Mouse (Mus musculus) heart, postnatal 25 days (tissue): ENCODE results near the gene Drg2. TPM values are rescaled to one million over a fixed set of nuclear protein-coding genes. Genes with fewer than 3 reads are reported as not detected.

Source experiments
- DNase-seq: peaks from one replicate; pipeline ENCODE4 v3.0.0; 2022; ENCODE audit warnings: low spot score
- intact Hi-C: fragments of 180-260 bp; cut with DNase I; formaldehyde crosslinking; loops from one replicate; pipeline ENCODE4 v1.15.1; 2025
- total RNA-seq, 2 experiments: library from RNA; stranded (reverse); gene quantifications; 2 replicates each; pipeline ENCODE4 v1.2.3; 2021

Gene Drg2
- total RNA-seq, 2 experiments from 2014 or later: 29.3 to 30.9 TPM

- intact Hi-C loops: no loop called here
- DNase-seq: no peak
Observed at GRCm38 (mm10) chr11:60457973-60458372, 3.6 kb downstream of the Drg2 start.

DNA sequence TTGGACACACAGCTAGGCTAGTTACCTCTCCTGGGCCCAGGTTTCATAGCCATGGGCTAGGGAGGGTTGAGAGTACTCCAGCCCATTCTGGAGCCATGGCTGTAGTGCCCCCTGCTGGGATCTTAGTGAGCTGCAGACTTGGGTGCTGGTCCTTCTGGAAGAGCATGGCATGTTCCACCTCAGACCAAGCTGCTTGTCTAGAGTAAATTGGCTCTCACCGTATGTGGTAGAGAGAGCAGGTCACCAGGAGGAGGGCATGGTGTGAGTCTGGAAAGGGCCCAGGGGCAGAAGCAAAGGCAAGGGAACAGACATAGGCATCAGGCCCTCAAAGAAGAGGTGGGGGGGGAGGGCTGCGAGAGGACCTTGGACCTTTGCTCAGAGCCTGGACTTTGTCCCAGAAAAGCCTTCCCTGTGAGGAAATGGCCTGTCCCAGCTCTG, 11.6 kb downstream of the Drg2 start:
- intact Hi-C loops: no loop called here
- no peak for DNase-seq

- intact Hi-C loops: no loop called here
- DNase-seq: no peak
Observed at GRCm38 (mm10) chr11:60469039-60469438, 14.6 kb downstream of the Drg2 start, which contains the start of gene Myo15. Myo15 (plus strand) TSS chr11:60469339.

- intact Hi-C loops: no loop called here
- no peak for DNase-seq
Observed at GRCm38 (mm10) chr11:60470743-60471142, 16.4 kb downstream of the Drg2 start.

DNA sequence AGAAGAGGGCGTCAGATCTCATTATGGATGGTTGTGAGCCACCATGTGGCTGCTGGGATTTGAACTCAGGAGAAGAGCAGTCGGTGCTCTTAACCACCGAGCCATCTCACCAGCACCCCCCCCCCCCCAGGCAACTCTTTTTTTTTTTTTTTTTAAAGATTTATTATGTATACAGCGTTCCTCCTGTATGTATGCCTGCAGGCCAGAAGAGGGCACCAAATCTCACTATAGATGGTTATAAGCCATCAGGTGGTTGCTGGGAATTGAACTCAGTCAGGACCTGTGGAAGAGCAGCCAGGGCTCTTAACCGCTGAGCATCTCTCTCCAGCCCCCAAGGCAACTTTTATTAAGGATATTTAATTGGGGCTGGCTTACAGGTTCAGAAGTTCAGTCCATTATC, 20.1 kb downstream of the Drg2 start:
- DNase-seq: no peak
- intact Hi-C loops: no loop called here

DNA sequence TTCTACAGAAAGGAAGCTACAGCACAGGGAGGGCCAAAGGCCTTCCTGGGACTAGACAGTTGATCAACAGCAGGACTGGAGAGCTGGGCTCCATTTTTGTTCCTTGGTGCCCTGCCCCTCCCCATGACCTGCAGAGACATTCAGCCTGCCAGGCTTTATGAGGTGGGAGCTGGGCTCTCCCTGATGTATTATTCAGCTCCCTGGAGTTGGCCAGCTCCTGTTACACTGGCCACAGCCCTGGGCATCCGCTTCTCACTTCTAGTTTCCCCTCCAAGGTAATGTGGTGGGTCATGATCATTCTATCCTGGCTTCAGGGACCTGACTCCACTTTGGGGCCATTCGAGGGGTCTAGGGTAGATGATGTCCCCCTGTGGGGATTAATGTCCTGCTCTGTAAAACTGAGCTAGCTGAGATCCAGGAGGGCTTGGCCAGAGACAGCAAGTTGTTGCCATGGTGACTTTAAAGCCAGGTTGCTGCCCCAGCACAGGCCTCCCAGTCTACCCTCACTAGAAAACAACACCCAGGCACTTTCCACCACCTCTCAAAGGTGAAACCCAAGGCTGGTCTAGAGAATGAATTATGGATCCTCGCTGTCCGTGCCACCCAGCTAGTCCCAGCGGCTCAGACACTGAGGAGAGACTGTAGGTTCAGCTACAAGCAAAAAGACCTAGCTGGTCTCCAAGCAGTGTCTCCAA, 21.4 kb downstream of the Drg2 start:
- intact Hi-C loops: no loop called here
- DNase-seq: no peak

DNA sequence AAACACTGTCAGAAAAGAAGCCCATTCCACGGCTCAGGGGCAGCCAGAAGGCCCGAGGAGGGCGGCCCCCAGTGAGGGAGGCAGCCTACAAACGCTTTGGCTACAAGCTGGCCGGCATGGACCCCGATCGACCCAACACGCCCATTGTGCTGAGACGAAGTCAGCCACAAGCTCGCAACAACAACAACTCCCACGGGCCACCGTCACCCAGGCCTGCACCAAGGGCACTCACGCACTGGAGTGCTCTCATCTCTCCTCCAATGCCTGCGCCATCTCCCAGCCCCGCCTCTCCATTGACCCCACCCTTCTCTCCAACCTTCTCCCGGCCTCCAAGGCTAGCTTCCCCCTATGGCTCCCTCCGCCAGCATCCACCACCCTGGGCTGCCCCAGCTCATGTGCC, 23.7 kb downstream of the Drg2 start:
- intact Hi-C loops: no loop called here
- DNase-seq: no peak

DNA sequence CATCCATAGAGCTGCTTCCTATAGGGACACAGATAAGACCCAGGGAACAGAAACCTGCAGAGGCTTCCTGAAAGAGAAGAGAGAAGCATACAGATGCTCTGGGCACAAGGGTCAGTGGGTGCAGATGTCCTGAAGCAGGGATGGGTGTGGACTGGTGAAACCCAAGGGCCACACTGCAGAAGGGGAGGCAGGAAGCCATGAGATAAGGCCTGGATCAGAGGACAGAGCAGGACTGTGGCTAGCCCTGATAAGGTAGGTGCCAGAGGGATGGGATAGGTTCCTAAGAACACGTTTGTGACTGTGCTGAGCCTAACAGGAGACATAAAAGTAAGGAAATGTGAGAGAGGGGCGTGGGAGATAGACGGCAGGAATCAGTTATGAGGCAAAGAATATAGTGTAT, 31.9 kb downstream of the Drg2 start:
- intact Hi-C loops: no loop called here
- no peak for DNase-seq

GRCm38 (mm10) chr11:60492726-60493125, 38.3 kb downstream of the Drg2 start:
- intact Hi-C loops: no loop called here
- DNase-seq: no peak

DNA sequence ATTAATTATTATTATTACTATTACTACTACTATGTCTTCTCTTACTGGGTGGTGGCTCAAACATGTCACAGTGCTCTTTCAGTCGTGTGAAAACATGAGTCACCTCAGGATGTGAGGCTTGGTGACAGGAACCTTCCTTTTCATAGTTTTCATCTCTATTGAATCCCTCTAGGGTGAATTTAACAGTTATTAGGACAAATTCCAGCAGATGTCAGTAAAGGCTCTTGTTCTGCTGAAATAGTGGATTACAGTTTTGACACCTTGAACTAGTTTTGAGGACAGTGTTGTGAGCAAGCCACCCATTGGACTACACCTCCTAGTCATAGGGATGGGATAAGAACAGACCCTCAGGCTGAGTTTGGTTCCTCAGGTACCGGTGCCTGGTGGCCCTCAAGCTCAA, 41.3 kb downstream of the Drg2 start:
- intact Hi-C loops: no loop called here
- no peak for DNase-seq

GRCm38 (mm10) chr11:60507281-60507680, 52.9 kb downstream of the Drg2 start:
- no peak for DNase-seq
- intact Hi-C loops: no loop called here

GRCm38 (mm10) chr11:60508950-60509349, 54.6 kb downstream of the Drg2 start:
- intact Hi-C loops: no loop called here
- no peak for DNase-seq

- no peak for DNase-seq
- intact Hi-C loops: no loop called here
Observed at GRCm38 (mm10) chr11:60509500-60509899, 55.1 kb downstream of the Drg2 start.

GRCm38 (mm10) chr11:60511893-60512292, 57.5 kb downstream of the Drg2 start:
- DNase-seq: no peak
- intact Hi-C loops: no loop called here

GRCm38 (mm10) chr11:60512520-60512919, 58.1 kb downstream of the Drg2 start:
- intact Hi-C loops: no loop called here
- DNase-seq: no peak

GRCm38 (mm10) chr11:60514941-60515340, 60.5 kb downstream of the Drg2 start:
- intact Hi-C loops: no loop called here
- no peak for DNase-seq

GRCm38 (mm10) chr11:60518305-60518704, 63.9 kb downstream of the Drg2 start:
- DNase-seq: no peak
- intact Hi-C loops: no loop called here

Other genes with a start within 250 kb of the Drg2 start
- gene Srebf1, start 232.0 kb upstream of the Drg2 start, total RNA-seq: 10 to 100 TPM; 30.7 to 38.3 TPM
- gene Tom1l2, start 101.7 kb upstream of the Drg2 start, total RNA-seq: 100 to 1,000 TPM in 1 of 2 experiments, 10 to 100 TPM in 1; 98.9 to 110 TPM
- gene Drc3, start 101.3 kb upstream of the Drg2 start, total RNA-seq: 1 to 10 TPM; 2.1 TPM
- 10 to 100 TPM; 44.3 to 47.6 TPM for gene Gid4, start 37.4 kb upstream of the Drg2 start, total RNA-seq
- gene Atpaf2, start 36.1 kb upstream of the Drg2 start, total RNA-seq: 10 to 100 TPM; 44.5 to 49.9 TPM
- under 1 TPM in 1 of 2 experiments, not detected in 1; 0.06 TPM for gene Myo15, start 14.7 kb downstream of the Drg2 start, total RNA-seq
- gene Alkbh5, start 81.8 kb downstream of the Drg2 start, total RNA-seq: 10 to 100 TPM; 72.8 to 82.5 TPM
- gene Llgl1, start 245.1 kb downstream of the Drg2 start, total RNA-seq: 10 to 100 TPM; 11.4 to 12.3 TPM